Mouse (Mus musculus) cerebellum, adult 2 months (tissue): Measurements from ENCODE around the gene Tmem213.

Experiments
- CTCF ChIP-seq: fragments of 200-500 bp; IDR thresholded peaks from 2 replicates; pipeline ENCODE4 v1.5.1; 2011; ENCODE audit warnings: low read depth, mild to moderate bottlenecking, control low read depth, low read length, moderate library complexity, borderline replicate concordance; ENCODE audit not compliant: insufficient read depth
- POLR2A ChIP-seq: fragments of 200-500 bp; IDR thresholded peaks from 2 replicates; pipeline ENCODE4 v1.6.1; 2011; ENCODE audit warnings: low read length, control low read depth, borderline replicate concordance; ENCODE audit not compliant: insufficient read depth

DNA sequence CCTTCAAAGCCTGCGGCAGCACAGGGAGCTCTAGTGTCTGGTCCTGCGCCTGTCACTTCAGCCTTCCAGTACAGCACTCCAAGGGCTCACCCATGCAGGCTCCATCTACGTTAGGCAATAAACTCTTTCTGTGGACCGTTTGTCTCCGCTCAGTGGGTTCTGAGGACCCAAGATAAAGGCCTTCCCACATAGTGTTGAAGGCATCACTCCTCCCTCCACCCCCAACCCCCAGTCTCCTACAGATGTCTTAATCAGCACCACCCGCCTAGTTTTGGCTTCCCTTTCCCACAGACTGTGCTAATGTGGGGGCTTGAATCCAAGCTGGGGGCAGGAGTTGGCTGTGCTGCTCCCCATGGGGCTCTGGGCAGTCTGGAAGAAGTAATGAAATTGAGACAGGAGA is 5.3 kb upstream of the Tmem213 start:
- TF ChIP-seq POLR2A (no peak), CTCF (no peak)
